Mouse (Mus musculus): Measurements from ENCODE around the gene Srp14.

GRCm38 (mm10) chr2:118490241-118491091 lies 11.0 kb upstream of the Srp14 start:
- TF ChIP-seq CTCF (IDR thresholded peaks at IDR 0.05; ENCODE audit: low read depth) (no peak), EP300 (optimal IDR thresholded peaks at IDR 0.05) (no peak)

All from stomach, postnatal 0 days (tissue).